Mouse (Mus musculus) kidney, embryonic 14.5 days (tissue): ENCODE measurements around the gene Eps8l2. TPM values are rescaled to one million over a fixed set of nuclear protein-coding genes. Genes with fewer than 3 reads are reported as not detected.

Source experiments
- ATAC-seq: fragments of 200-750 bp; cut with Nextera tagmentation; 2 replicates; pipeline ENCODE4 v1.8.0; 2017; ENCODE audit warnings: moderate number of reproducible peaks, mild to moderate bottlenecking, moderate TSS enrichment, moderate library complexity; ENCODE audit not compliant: low FRiP score, low TSS enrichment
- H3K27ac ChIP-seq: fragments of 300-500 bp; sonication (generic); 2 replicates; pipeline ENCODE4 v1.5.1; 2014; ENCODE audit warnings: low read depth, mild to moderate bottlenecking, low read length, moderate library complexity, mixed read lengths
- H3K27me3 ChIP-seq: fragments of 300-500 bp; sonication (generic); 2 replicates; pipeline ENCODE4 v1.6.1; 2014; ENCODE audit warnings: mild to moderate bottlenecking, low read length; ENCODE audit not compliant: control insufficient read depth, insufficient read depth
- H3K36me3 ChIP-seq: fragments of 300-500 bp; sonication (generic); 2 replicates; pipeline ENCODE4 v1.6.1; 2014; ENCODE audit warnings: low read length, mixed read lengths; ENCODE audit not compliant: control insufficient read depth, insufficient read depth
- H3K4me1 ChIP-seq: fragments of 300-500 bp; sonication (generic); 2 replicates; pipeline ENCODE4 v1.6.1; 2014; ENCODE audit warnings: low read length, mixed read lengths; ENCODE audit not compliant: control insufficient read depth, insufficient read depth
- H3K4me2 ChIP-seq: fragments of 300-500 bp; sonication (generic); replicated peaks from 2 replicates; pipeline ENCODE4 v1.6.1; 2014; ENCODE audit warnings: low read depth, mild to moderate bottlenecking, low read length
- H3K4me3 ChIP-seq: fragments of 300-500 bp; sonication (generic); 2 replicates; pipeline ENCODE4 v1.5.1; 2014; ENCODE audit warnings: mild to moderate bottlenecking, low read length
- H3K9ac ChIP-seq: fragments of 300-500 bp; sonication (generic); 2 replicates; pipeline ENCODE4 v1.6.1; 2014; ENCODE audit warnings: low read depth, mild to moderate bottlenecking, low read length, moderate library complexity
- H3K9me3 ChIP-seq: fragments of 300-500 bp; sonication (generic); 2 replicates; pipeline ENCODE4 v1.6.1; 2016; ENCODE audit warnings: low read length; ENCODE audit not compliant: control insufficient read depth
- WGBS: fragments of 180-500 bp; shearing (Covaris S2); extraction: QIAGEN DNeasy Blood & Tissue Kit; methylation state at CpG from one replicate; pipeline ENCODE4 v1.1.7; 2014; 5-methylcytosine and 5-hydroxymethylcytosine counted together
- polyA plus RNA-seq: library from polyadenylated mRNA; unstranded; fragments of >200 nt; fragmentation: Nextera tagmentation; extraction: Ambion mirVana; gene quantifications from 2 replicates; pipeline ENCODE4 v1.2.1, GENCODE M21; 2014

Gene Eps8l2
- polyA plus RNA-seq, 1 experiment from 2014 or later, result 18.0 TPM

GRCm38 (mm10) chr7:141302702-141303268 lies 35.9 kb upstream of the Eps8l2 start:
- H3K9me3 ChIP-seq, result no peaks in the 10 kb centered on the region
- ATAC-seq, result no peak
- no peak overlapping the region for H3K27ac ChIP-seq
- 85% methylated on average over 1 of the region's 1 CpGs for WGBS
- no peak overlapping the region for H3K4me3 ChIP-seq
- H3K4me1 ChIP-seq, result no peaks in the 10 kb centered on the region
- peaks cover 83% of the 10 kb centered on the region for H3K36me3 ChIP-seq
- no peak overlapping the region for H3K4me2 ChIP-seq
- H3K27me3 ChIP-seq, result no peaks in the 10 kb centered on the region
- H3K9ac ChIP-seq, result no peak overlapping the region

GRCm38 (mm10) chr7:141304537-141304936 lies 34.1 kb upstream of the Eps8l2 start:
- Histone ChIP-seq H3K27ac (no peak overlapping the region), H3K9ac (no peak overlapping the region), H3K4me2 (no peak overlapping the region), H3K4me1 (no peaks in the 10 kb centered on the region), H3K36me3 (peaks cover 90% of the 10 kb centered on the region), H3K9me3 (no peaks in the 10 kb centered on the region), H3K27me3 (no peaks in the 10 kb centered on the region), H3K4me3 (no peak overlapping the region)
- no peak for ATAC-seq
- 92% methylated on average over 4 of the region's 4 CpGs for WGBS

DNA sequence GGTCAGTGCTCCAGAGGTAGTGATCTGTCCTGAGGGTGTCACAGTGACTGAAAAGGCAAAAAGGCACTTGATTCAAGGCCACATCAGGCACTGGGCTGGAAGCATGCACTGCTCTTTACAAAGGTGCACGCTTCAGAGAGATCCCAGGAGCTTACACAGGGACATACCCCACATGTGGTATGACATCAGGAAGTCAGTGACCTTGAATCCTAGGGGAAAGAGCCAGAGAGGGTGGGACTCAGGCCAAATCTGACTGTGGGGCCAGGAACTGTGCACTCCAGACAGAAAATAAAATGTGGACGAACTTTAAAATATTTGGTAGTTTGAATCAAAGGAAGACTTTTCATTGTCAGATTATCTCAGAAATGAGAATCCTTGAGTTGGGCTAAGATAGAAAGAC lies 24.3 kb upstream of the Eps8l2 start:
- H3K36me3 ChIP-seq, result peaks cover 94% of the 10 kb centered on the region
- H3K4me1 ChIP-seq, result no peaks in the 10 kb centered on the region
- H3K27me3 ChIP-seq, result no peaks in the 10 kb centered on the region
- no peak for ATAC-seq
- no peaks in the 10 kb centered on the region for H3K9me3 ChIP-seq
- no peak overlapping the region for H3K27ac ChIP-seq
- no peak overlapping the region for H3K4me2 ChIP-seq
- no peak overlapping the region for H3K4me3 ChIP-seq
- 83% methylated on average over 2 of the region's 2 CpGs for WGBS
- H3K9ac ChIP-seq, result no peak overlapping the region

DNA sequence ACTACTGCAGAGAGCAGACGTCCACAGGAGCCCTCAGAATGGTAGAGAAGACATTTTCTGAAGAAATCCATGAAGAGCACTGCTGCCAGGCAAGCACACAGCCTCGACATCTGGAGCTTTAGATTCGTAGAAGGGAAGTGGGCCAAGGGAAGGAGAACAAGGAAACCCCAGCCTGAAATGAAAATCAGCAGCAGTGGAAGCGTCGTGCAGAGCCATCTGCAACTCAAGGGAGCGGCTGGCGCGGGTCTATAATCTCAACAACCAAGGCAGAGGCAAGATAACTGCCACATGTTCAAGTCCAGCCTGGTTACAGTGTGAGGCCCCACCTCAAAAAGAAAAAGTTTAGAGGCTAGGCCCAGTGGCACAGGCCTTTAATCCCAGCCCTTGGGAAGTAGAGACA lies 23.6 kb upstream of the Eps8l2 start:
- peaks cover 94% of the 10 kb centered on the region for H3K36me3 ChIP-seq
- H3K4me3 ChIP-seq, result no peak overlapping the region
- ATAC-seq, result no peak
- WGBS, result 94% methylated on average over 8 of the region's 8 CpGs
- no peaks in the 10 kb centered on the region for H3K27me3 ChIP-seq
- H3K9ac ChIP-seq, result no peak overlapping the region
- H3K27ac ChIP-seq, result no peak overlapping the region
- no peaks in the 10 kb centered on the region for H3K4me1 ChIP-seq
- H3K9me3 ChIP-seq, result no peaks in the 10 kb centered on the region
- H3K4me2 ChIP-seq, result no peak overlapping the region

DNA sequence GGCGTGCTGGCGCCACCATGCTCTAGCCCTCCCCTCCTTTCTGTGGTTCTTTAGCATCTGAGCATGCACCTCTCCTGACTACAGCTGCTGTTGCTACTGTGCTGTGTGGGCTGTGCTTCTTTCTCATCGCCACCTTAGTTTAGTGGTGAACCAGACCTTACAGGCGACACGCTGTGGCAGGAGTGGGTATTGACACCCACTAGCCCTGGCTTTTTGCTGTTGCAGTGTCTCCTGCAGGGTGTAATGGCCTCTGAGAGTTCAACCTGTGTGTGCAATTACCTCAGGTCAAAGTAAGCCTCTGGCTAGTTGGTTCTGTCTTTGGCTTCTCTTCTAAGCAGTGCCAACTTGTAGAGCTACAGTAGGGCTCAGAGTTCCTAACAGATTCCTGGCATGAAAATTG lies 22.7 kb upstream of the Eps8l2 start:
- Histone ChIP-seq H3K4me3 (no peak overlapping the region), H3K27ac (no peak overlapping the region), H3K9me3 (no peaks in the 10 kb centered on the region), H3K4me1 (no peaks in the 10 kb centered on the region), H3K9ac (no peak overlapping the region), H3K27me3 (no peaks in the 10 kb centered on the region), H3K36me3 (peaks cover 94% of the 10 kb centered on the region), H3K4me2 (no peak overlapping the region)
- ATAC-seq, result no peak; the same call in 1 of the 2 replicates
- WGBS, result 71% methylated on average over 5 of the region's 5 CpGs

- no peaks in the 10 kb centered on the region for H3K4me1 ChIP-seq
- H3K4me3 ChIP-seq, result no peak overlapping the region
- no peak overlapping the region for H3K9ac ChIP-seq
- H3K9me3 ChIP-seq, result no peaks in the 10 kb centered on the region
- no peaks in the 10 kb centered on the region for H3K27me3 ChIP-seq
- WGBS, result 88% methylated on average over 1 of the region's 1 CpGs
- peaks cover 97% of the 10 kb centered on the region for H3K36me3 ChIP-seq
- ATAC-seq, result no peak
- no peak overlapping the region for H3K27ac ChIP-seq
- H3K4me2 ChIP-seq, result no peak overlapping the region
Observed at GRCm38 (mm10) chr7:141317619-141318132, 21.0 kb upstream of the Eps8l2 start.

GRCm38 (mm10) chr7:141319446-141319845 lies 19.2 kb upstream of the Eps8l2 start:
- H3K4me1 ChIP-seq, result no peaks in the 10 kb centered on the region
- WGBS, result 60% methylated on average over 2 of the region's 2 CpGs
- peaks cover 96% of the 10 kb centered on the region for H3K36me3 ChIP-seq
- H3K27ac ChIP-seq, result no peak overlapping the region
- H3K9ac ChIP-seq, result no peak overlapping the region
- no peak for ATAC-seq
- H3K4me3 ChIP-seq, result no peak overlapping the region
- H3K4me2 ChIP-seq, result no peak overlapping the region
- H3K27me3 ChIP-seq, result no peaks in the 10 kb centered on the region
- H3K9me3 ChIP-seq, result no peaks in the 10 kb centered on the region

DNA sequence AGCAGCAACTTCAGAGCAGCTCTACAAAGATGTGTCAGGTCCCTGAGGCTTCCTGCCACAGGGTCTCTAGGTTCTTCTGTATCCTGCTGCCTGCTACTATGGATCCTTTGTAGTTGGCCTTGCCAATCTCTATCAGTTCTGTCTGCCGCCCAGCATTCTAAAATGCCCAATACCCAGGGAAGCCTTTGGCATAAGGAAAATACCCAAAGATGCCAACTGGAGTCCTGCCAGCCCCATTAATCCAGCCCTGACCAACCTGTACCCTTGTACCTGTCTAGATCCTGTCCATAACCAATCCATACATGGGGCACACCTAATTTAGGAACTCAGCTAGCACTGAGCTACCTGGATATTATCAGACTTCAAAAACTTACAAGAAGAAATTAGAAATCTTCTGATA lies 14.0 kb upstream of the Eps8l2 start:
- H3K27me3 ChIP-seq, result no peaks in the 10 kb centered on the region
- 96% methylated on average over 1 of the region's 1 CpGs for WGBS
- peaks cover 48% of the 10 kb centered on the region for H3K36me3 ChIP-seq
- ATAC-seq, result no peak
- H3K27ac ChIP-seq, result no peak overlapping the region
- H3K4me3 ChIP-seq, result no peak overlapping the region
- peaks cover 15% of the 10 kb centered on the region for H3K4me1 ChIP-seq
- no peak overlapping the region for H3K4me2 ChIP-seq
- H3K9ac ChIP-seq, result peak overlapping the region; percentile 19; the same call in 1 of the 2 replicates
- no peaks in the 10 kb centered on the region for H3K9me3 ChIP-seq

GRCm38 (mm10) chr7:141326546-141327446 lies 11.9 kb upstream of the Eps8l2 start:
- peak overlapping the region; percentile 95 for H3K9ac ChIP-seq
- no peaks in the 10 kb centered on the region for H3K9me3 ChIP-seq
- 4% methylated on average over 33 of the region's 35 CpGs for WGBS
- H3K4me1 ChIP-seq, result peaks cover 15% of the 10 kb centered on the region
- ATAC-seq, result peak; percentile 16
- peak overlapping the region; percentile 98 for H3K4me2 ChIP-seq
- H3K27me3 ChIP-seq, result no peaks in the 10 kb centered on the region
- H3K27ac ChIP-seq, result peak overlapping the region; percentile 98
- peak overlapping the region; percentile 70 for H3K4me3 ChIP-seq
- peaks cover 27% of the 10 kb centered on the region for H3K36me3 ChIP-seq
